Mouse (Mus musculus) B cell, adult 2 months (primary cell): ENCODE results near the gene Olfr1410.

Experiments
- DNase-seq, 2 experiments: peaks; one replicate each; pipeline ENCODE4 v3.0.0; 2022

The Olfr1410 gene

DNA sequence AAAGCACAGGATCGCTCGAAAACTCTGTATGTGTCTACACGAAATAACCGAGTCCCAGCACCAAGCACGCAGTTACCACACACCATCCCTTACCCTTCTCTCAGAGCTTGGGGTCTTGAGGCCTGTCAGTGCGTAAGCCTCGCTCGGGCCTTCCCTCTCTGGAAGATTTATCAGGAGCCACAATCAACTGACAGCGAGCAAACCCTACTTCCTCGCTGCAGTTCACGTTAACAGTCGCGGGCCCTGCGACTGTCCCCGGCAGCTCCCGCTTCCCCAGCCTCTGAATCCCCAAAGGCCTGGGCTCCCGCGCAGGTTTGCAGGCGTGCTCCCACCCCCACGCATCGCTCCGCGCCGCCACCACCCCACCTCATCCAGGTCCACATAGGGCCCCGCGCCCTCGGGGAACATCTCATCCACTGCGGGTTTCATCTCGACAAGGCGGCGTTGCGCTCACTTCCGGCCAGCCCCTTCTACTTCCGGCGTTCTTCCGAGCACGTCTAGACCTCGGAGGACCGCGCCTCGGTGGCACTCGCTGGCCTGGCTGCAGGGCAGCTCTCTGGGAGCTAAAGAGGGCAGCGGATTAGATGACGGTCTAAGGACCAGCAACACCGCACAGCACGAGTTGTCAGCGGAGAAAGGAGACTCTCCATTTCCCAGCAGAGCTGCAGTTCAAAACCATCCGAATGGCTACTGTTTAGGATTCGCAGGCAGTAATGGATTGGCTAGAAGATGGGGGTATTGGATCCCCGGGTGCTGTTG lies 36.1 kb downstream of the Olfr1410 start, which contains the start of gene Cops9:
Gene Cops9, minus strand, starts transcription at position 472 of the 759 bp plus-strand sequence.
- DNase-seq, result peak; percentile 87 to 88

GRCm38 (mm10) chr1:92643691-92644090 lies 38.1 kb downstream of the Olfr1410 start:
- DNase-seq, result no peak

- DNase-seq, result no peak
These were observed 39.3 kb downstream of the Olfr1410 start for GRCm38 (mm10) chr1:92644916-92645315.

- no peak for DNase-seq
These were observed 40.5 kb downstream of the Olfr1410 start for GRCm38 (mm10) chr1:92646111-92646510.

DNA sequence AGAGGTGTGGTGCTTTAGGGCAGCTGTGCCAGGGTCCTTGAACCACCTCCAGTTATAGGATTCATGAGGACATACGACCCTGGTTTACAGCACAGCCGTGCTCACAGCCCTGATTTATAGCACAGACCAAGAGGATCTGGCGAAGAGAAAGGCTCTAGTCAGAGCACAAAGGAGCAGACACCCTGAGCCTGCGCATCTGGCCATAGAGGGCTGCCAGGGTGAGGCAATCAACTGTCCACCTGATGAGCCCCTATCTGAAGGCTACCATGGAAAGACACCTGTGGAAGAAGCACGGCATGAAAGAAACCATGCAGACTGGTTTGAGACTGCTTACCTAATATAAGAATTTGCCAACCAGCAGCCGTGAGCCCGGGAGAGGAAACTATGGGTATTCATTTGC lies 41.0 kb downstream of the Olfr1410 start:
- no peak for DNase-seq

GRCm38 (mm10) chr1:92647026-92647425 lies 41.4 kb downstream of the Olfr1410 start:
- DNase-seq, result no peak

- DNase-seq, result peak; percentile 68 to 72
These were observed 42.2 kb downstream of the Olfr1410 start for GRCm38 (mm10) chr1:92647752-92648151.

DNA sequence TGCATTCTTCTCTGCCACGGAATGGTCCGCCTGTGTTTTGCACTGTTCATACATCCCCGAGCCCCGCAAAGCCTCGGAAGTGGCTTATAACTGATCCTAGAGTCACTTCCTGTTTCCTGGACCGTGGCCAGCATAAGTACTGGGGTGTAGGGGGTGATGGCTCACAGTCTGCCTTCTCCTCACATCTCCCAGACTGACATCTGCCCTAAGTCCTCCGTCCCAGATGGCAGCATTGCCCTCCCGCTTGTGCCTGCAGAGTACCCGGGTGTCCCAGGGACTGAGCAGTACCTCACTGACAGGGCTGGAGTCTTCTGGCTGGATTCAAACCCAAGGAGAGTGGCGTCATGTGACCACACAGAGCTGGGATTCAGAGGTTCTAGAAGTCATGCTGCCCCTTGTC lies 42.6 kb downstream of the Olfr1410 start:
- DNase-seq, result peak; percentile 18 to 19

GRCm38 (mm10) chr1:92648673-92649072 lies 43.1 kb downstream of the Olfr1410 start, which contains the start of gene Otos:
TSS of gene Otos (minus strand) at chr1:92648841.
- peak; percentile 68 to 70 for DNase-seq

DNA sequence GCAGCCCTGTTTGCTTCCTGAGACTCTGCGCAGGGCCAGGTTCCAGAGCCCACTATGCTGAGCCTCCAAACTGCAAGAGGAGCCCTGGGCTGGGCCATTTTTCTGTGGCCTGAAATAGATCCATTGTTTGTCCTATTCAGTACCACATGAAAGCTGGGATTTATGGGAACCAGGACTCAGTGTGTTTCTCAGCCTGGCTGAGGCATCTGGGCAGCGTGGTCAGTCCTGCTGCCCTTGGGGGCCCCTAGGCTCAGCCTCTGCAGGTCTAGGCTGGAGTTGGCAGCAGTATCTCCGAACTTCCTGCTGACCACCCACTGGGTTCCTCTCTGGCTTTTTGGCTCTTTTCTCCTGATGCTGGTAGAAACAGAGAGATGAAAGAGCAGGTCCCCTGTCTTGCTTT lies 45.9 kb downstream of the Olfr1410 start:
- DNase-seq, result no peak

DNA sequence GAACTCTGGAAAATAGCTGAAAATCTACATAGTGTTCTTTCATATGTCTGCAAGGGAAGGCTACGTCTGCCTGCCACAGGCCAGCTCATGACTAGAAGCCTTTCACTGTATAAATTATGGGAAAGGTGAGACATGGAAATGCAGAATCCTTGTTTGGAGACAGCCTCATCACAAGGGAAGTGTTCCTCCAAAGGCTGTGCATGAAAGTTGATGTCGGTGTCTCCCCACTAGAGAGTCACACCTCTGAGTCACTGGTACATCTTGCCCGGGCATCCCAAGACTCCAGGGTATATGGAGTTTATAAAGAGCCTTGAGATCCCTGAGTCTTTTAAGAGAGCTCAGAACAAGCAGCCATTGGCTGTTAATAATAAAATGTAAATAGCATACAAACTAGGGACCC lies 47.6 kb downstream of the Olfr1410 start:
- DNase-seq, result no peak

GRCm38 (mm10) chr1:92654676-92655075 lies 49.1 kb downstream of the Olfr1410 start:
- no peak for DNase-seq

GRCm38 (mm10) chr1:92657025-92657820 lies 51.6 kb downstream of the Olfr1410 start:
- no peak for DNase-seq

- DNase-seq, result no peak
These were observed 53.8 kb downstream of the Olfr1410 start for GRCm38 (mm10) chr1:92659392-92659791.
